Mouse (Mus musculus) A20 (cell line): Measurements from ENCODE around the gene Zfp40.

Experiments
- DNase-seq: peaks from one replicate; pipeline ENCODE4 v3.0.0-alpha.2; 2011; ENCODE audit warnings: low read depth, low spot score

Zfp40 gene

DNA sequence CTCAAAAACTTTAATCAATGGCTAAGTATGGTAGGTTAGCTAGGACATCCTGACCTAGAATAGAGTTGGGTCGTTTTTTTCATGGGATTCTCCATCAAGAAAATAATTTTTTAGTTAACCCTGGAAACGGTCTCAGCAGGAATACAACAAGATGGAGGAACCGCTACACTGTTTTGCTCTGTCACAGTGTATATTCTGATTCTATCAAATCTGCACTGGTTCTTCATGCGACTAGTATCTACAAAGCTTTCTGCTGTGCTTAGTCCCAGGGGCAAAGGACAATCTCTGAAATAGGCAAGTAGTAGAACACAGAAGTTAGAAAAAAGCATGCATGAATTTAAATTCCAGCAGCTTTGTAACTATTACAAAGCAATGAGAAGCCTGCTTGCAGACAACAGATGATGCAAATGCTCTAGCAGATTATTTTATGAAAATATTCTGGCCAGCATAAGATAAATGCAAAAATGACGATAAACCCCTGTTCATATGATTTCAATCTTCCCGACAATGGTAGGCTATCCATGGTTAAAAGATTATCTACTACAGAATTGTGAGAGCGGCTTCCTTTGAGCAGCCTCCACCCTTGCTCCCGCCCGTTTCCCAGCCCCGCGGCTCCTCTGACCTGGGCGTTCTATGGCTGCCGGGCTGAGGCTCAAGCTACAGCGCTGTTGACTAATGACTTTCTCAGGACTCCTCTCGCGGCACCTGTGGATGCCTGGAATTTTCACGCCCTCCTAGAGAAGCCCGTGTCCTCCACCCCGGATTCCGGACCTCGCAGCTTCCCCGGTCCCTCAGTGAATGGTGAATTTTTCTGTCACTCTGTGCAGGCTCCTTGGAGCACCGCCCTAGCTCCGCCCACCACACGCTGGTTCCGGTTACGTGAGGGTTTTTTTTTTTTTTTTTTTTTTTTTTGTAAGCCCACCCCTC lies at the start of gene Zfp40:
Gene Zfp40 (minus strand): TSS at position 800 of the 927 bp plus-strand sequence.
- peak; percentile 92 for DNase-seq

DNA sequence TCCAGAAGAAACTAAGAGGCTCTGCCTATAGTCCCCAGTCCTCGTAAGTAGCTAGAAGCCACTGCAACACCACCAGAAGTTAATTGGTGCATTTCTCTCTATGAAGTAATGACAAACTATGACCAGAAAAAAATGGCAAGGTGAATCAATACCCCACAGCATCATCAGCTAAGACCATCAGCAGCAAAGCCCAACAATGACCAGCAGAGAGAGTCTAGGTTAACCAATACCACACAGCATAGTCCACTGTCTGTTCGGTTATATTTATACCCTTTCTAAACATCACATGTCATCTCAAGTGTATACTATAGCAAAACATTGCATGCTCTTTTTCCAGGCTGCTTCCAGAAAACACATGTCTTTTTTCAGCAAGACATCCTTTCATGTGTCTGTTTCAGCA lies 25.3 kb upstream of the Zfp40 start:
- no peak for DNase-seq

DNA sequence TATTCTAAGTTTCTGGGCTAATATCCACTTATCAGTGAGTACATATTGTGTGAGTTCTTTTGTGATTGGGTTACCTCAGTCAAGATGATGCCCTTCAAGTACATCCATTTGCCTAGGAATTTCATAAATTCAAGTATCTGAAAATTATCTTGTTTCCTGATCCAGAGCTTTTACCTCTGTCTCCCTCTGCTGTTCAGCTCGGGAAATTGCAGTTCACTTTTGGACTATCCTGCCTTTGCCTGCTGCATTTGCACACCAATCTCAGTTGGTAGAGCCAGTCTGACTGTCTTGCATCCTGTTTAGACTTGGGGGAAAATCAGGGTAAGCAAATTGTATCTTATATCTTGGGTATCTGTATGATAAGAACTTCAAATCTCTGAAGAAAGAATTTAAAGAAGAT lies 6.8 kb upstream of the Zfp40 start:
- DNase-seq: peak; percentile 44

DNA sequence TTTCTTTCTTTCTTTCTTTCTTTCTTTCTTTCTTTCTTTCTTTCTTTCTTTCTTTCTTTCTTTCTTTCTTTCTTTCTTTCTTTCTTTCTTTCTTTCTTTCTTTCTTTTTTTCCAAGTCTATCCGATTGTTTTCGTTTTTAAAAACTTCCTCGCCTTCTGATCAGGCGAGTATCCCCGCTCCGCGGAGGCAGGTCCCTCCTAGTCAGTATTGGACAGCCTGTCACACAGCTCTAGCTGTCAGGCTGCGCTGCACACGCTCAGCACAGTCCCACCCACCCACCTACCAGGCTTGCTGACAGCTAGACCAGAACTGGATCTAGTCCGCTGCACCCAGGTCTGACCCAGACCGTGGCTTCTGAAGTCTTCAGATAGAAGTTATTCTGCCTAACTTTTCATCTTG lies 389 bp upstream of the Zfp40 start:
- peak; percentile 89 for DNase-seq

DNA sequence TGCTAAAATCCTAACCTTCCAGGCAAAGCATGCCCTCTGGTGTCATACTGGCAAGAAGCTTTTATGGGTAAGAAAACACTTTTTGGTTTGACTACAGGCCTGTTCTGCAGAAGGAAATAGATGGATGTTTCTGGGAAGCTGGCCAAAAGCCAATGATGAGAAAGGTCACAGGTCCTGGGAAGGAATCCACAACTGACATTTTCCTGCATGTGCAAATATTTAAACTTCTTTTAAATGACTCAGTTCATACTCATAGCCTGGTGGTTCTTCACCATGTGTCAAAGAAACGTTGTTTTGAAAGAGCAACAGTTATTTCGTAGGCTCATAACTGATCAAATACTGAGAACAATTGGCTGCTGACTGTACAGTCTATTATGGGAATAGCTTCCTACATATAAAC lies 5.4 kb downstream of the Zfp40 start:
- DNase-seq: no peak
